In genomic region chrX:77665030-77665429, GRCm38 (mm10) we compare ENCODE assay signal across 16 mouse cellular contexts.
"Had no signal": no experiment of that assay in that cellular context is flagged by ENCODE, and none has a peak within 500 bp of the region (broad histone marks: within the 10 kb centered on the region; RNA-seq: fewer than 3 reads in every experiment).

No protein-coding gene starts in this region.

- H3K36me3 ChIP-seq: stomach, embryonic 15.5 days had no signal

- H3K27me3 ChIP-seq: neural tube, embryonic 12.5 days; neural tube, embryonic 13.5 days; neural tube, embryonic 15.5 days; stomach, embryonic 15.5 days had no signal

- H3K4me3 ChIP-seq: neural tube, embryonic 12.5 days; neural tube, embryonic 13.5 days; neural tube, embryonic 15.5 days; stomach, embryonic 15.5 days had no signal

- H3K9me3 ChIP-seq: neural tube, embryonic 12.5 days; neural tube, embryonic 13.5 days; neural tube, embryonic 15.5 days; stomach, embryonic 15.5 days had no signal

- H3K9ac ChIP-seq: neural tube, embryonic 12.5 days; neural tube, embryonic 13.5 days; neural tube, embryonic 15.5 days; stomach, embryonic 15.5 days had no signal

- DNase-seq: retina, postnatal 1 day; right cerebral cortex, adult 18-20 months; right cerebral cortex, postnatal 14 days; right cerebral cortex, postnatal 25 days; right cerebral cortex, postnatal 4 days; spleen, adult 18-20 months; thymus, adult 18-20 months; thymus, adult 2 months; thymus, postnatal 14 days; thymus, postnatal 36 days; thymus, postnatal 4 days had no signal

- H3K4me1 ChIP-seq: neural tube, embryonic 12.5 days; neural tube, embryonic 13.5 days; neural tube, embryonic 15.5 days; stomach, embryonic 15.5 days had no signal

- H3K27ac ChIP-seq: neural tube, embryonic 12.5 days; neural tube, embryonic 13.5 days; neural tube, embryonic 15.5 days; stomach, embryonic 15.5 days; stomach, postnatal 0 days had no signal

- H3K4me2 ChIP-seq: neural tube, embryonic 12.5 days; neural tube, embryonic 13.5 days; neural tube, embryonic 15.5 days; stomach, embryonic 15.5 days had no signal
